Mouse (Mus musculus) cortical plate, adult 2 months (tissue): ENCODE data around the gene Asic2.

Experiments used
- CTCF ChIP-seq: fragments of 200-500 bp; IDR thresholded peaks from 2 replicates; pipeline ENCODE4 v1.5.1; 2011; ENCODE audit warnings: mild to moderate bottlenecking, control low read depth, low read length; ENCODE audit not compliant: insufficient read depth; ENCODE audit errors: extremely low read depth
- POLR2A ChIP-seq: fragments of 200-500 bp; IDR thresholded peaks from 2 replicates; pipeline ENCODE4 v1.6.1; 2011; ENCODE audit warnings: mild to moderate bottlenecking, low read length, control low read depth; ENCODE audit not compliant: insufficient read depth; ENCODE audit errors: extremely low read depth

GRCm38 (mm10) chr11:80846115-80846514, 1122.1 kb downstream of the Asic2 start:
- TF ChIP-seq POLR2A (no peak), CTCF (no peak)
